ENCODE assay signal across 8 mouse cellular contexts in the genomic region with DNA sequence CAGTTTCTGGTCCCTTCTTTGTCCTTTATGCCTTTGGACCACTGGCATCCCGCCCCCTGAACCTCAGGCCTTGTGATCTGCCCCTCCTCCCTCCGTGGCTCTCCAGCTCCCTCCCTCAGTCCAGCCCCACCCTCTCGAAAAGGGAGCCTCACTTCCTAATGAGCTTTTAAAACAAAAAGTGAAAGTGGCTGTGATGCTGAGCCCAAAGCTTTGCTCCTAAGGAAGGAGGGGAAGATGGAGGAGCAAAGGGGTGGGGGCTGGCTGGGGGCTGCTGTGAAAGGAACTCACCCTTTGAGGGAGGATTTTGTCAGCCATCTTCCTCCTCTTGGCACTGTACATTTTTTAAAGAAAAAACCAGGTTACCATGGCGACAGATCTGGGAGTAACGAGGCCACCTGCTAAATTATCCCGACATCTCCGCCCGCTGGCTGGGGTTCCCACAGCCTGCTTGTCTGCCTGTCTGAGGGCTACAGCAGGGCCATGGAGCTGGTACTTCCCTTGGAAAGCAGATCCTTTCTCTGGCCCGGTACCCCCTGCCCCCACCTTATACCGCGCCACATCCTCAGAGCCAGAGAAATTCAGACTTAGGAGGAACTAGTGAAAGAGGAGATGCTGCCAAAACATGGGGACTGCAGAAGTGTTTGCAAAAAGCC. TPM values are rescaled to one million over a fixed set of nuclear protein-coding genes. Genes with fewer than 3 reads are reported as not detected.
DNase-seq lines count a peak whose midpoint lies in the region; ATAC-seq lines count a peak whose summit lies in the region.
"Had no signal": no experiment of that assay in that cellular context is flagged by ENCODE, and none has a peak within 500 bp of the region (broad histone marks: within the 10 kb centered on the region; RNA-seq: fewer than 3 reads in every experiment).

No protein-coding gene starts in this region.

- 14% methylated on average over 11 of the region's 11 CpGs for WGBS in embryonic facial prominence, embryonic 10.5 days
- 13% methylated on average over 11 of the region's 11 CpGs for whole genome bisulfite sequencing in hindbrain, embryonic 10.5 days
- WGBS in neural tube, embryonic 12.5 days, result 9% methylated on average over 11 of the region's 11 CpGs

- H3K4me3 ChIP-seq in embryonic facial prominence, embryonic 10.5 days, result peak overlapping the region; percentile 27
- H3K4me3 ChIP-seq in hindbrain, embryonic 10.5 days, result peak overlapping the region; percentile 27
- no peak overlapping the region for H3K4me3 ChIP-seq in neural tube, embryonic 12.5 days
- H3K4me3 ChIP-seq: lung, embryonic 15.5 days had no signal

- H3K36me3 ChIP-seq in embryonic facial prominence, embryonic 10.5 days (replicated peaks), result peaks cover 42% of the 10 kb centered on the region
- peaks cover 43% of the 10 kb centered on the region for H3K36me3 ChIP-seq in hindbrain, embryonic 10.5 days
- peaks cover 39% of the 10 kb centered on the region for H3K36me3 ChIP-seq in neural tube, embryonic 12.5 days

- peak; percentile 41 to 60 for DNase-seq in spleen, postnatal 36 days (ENCODE audit: low spot score in 2 of 2)
- DNase-seq in spleen, adult 12 weeks (ENCODE audit: low spot score), result no peak
- DNase-seq in embryonic facial prominence, embryonic 10.5 days (ENCODE audit: low spot score), result peak; percentile 32
- peak; percentile 20 for DNase-seq in hindbrain, embryonic 10.5 days (ENCODE audit: low spot score)
- DNase-seq in left cerebral cortex, postnatal 25 days (ENCODE audit: low spot score in 2 of 2), result peak; percentile 78 to 91
- DNase-seq in thymus, adult 18-20 months, result no peak

- H3K27me3 ChIP-seq in embryonic facial prominence, embryonic 10.5 days (replicated peaks; ENCODE audit: low read depth, poor library complexity, severe bottlenecking), result peaks cover 91% of the 10 kb centered on the region
- H3K27me3 ChIP-seq in hindbrain, embryonic 10.5 days (ENCODE audit: insufficient read depth, poor library complexity, severe bottlenecking), result peaks cover 74% of the 10 kb centered on the region
- peaks cover 6% of the 10 kb centered on the region; the same call in 1 of the 2 replicates for H3K27me3 ChIP-seq in neural tube, embryonic 12.5 days (replicated peaks)

- no peaks in the 10 kb centered on the region for H3K9me3 ChIP-seq in embryonic facial prominence, embryonic 10.5 days
- no peaks in the 10 kb centered on the region for H3K9me3 ChIP-seq in hindbrain, embryonic 10.5 days
- no peaks in the 10 kb centered on the region for H3K9me3 ChIP-seq in neural tube, embryonic 12.5 days
- H3K9me3 ChIP-seq: lung, embryonic 15.5 days had no signal

- intact Hi-C loops in left cerebral cortex, postnatal 25 days (cut with DNase I), result loop anchor here (2.0 kb wide), 1 partner anchor 110 kb away; no protein-coding TSS in a partner anchor

- peak overlapping the region; percentile 38; the same call in 1 of the 2 replicates for H3K9ac ChIP-seq in neural tube, embryonic 12.5 days
- H3K9ac ChIP-seq: lung, embryonic 15.5 days had no signal

- H3K4me1 ChIP-seq in embryonic facial prominence, embryonic 10.5 days, result peaks cover 72% of the 10 kb centered on the region
- H3K4me1 ChIP-seq in hindbrain, embryonic 10.5 days (replicated peaks), result peaks cover 72% of the 10 kb centered on the region
- H3K4me1 ChIP-seq in neural tube, embryonic 12.5 days, result peaks cover 61% of the 10 kb centered on the region

- peak; percentile 68 for ATAC-seq in neural tube, embryonic 12.5 days (ENCODE audit: low FRiP score, low read depth)

- H3K4me2 ChIP-seq in neural tube, embryonic 12.5 days (replicated peaks), result peak overlapping the region; percentile 48
- H3K4me2 ChIP-seq: lung, embryonic 15.5 days had no signal

- H3K27ac ChIP-seq in embryonic facial prominence, embryonic 10.5 days (replicated peaks), result peak overlapping the region; percentile 66
- H3K27ac ChIP-seq in hindbrain, embryonic 10.5 days, result peak overlapping the region; percentile 84
- peak overlapping the region; percentile 62 for H3K27ac ChIP-seq in neural tube, embryonic 12.5 days
- H3K27ac ChIP-seq: lung, embryonic 15.5 days had no signal

RNA-seq across cellular contexts. Expression of a gene that starts 10.1 kb away (rescaled TPM):
- polyA plus RNA-seq in embryonic facial prominence, embryonic 10.5 days (2016; fragmentation: Nextera tagmentation; extraction: Ambion mirVana), result 14.8 and 19.6 TPM in 2 replicates
- polyA plus RNA-seq in hindbrain, embryonic 10.5 days (2016; fragmentation: Nextera tagmentation; extraction: Ambion mirVana), result 16.5 and 19.3 TPM in 2 replicates
- total RNA-seq in left cerebral cortex, postnatal 25 days (2021), result 10 to 100 TPM; 68.8 to 77.3 TPM
- polyA plus RNA-seq in neural tube, embryonic 12.5 days (2016; fragmentation: Nextera tagmentation; extraction: Ambion mirVana), result 19.8 and 21.6 TPM in 2 replicates

RNA-seq across cellular contexts. Expression of a gene that starts 19.4 kb away (rescaled TPM):
- polyA plus RNA-seq in embryonic facial prominence, embryonic 10.5 days (2016; fragmentation: Nextera tagmentation; extraction: Ambion mirVana), result 181 and 183 TPM in 2 replicates
- polyA plus RNA-seq in hindbrain, embryonic 10.5 days (2016; fragmentation: Nextera tagmentation; extraction: Ambion mirVana), result 125 and 159 TPM in 2 replicates
- 10 to 100 TPM; 80.6 to 81.4 TPM for total RNA-seq in left cerebral cortex, postnatal 25 days (2021)
- 114 and 123 TPM in 2 replicates for polyA plus RNA-seq in neural tube, embryonic 12.5 days (2016; fragmentation: Nextera tagmentation; extraction: Ambion mirVana)

RNA-seq across cellular contexts. Expression of a gene that starts 27.6 kb away (rescaled TPM):
- polyA plus RNA-seq in embryonic facial prominence, embryonic 10.5 days (2016; fragmentation: Nextera tagmentation; extraction: Ambion mirVana), result 22.2 and 24.8 TPM in 2 replicates
- 22.8 and 35.7 TPM in 2 replicates for polyA plus RNA-seq in hindbrain, embryonic 10.5 days (2016; fragmentation: Nextera tagmentation; extraction: Ambion mirVana)
- total RNA-seq in left cerebral cortex, postnatal 25 days (2021), result 100 to 1,000 TPM in 1 of 2 experiments, 10 to 100 TPM in 1; 93.4 to 105 TPM
- polyA plus RNA-seq in neural tube, embryonic 12.5 days (2016; fragmentation: Nextera tagmentation; extraction: Ambion mirVana), result 82.2 and 90.6 TPM in 2 replicates

RNA-seq across cellular contexts. Expression of a gene that starts 40.0 kb away (rescaled TPM):
- polyA plus RNA-seq in embryonic facial prominence, embryonic 10.5 days (2016; fragmentation: Nextera tagmentation; extraction: Ambion mirVana), result 0.07 and 0.08 TPM in 2 replicates
- 0.07 and 0.10 TPM in 2 replicates for polyA plus RNA-seq in hindbrain, embryonic 10.5 days (2016; fragmentation: Nextera tagmentation; extraction: Ambion mirVana)
- total RNA-seq in left cerebral cortex, postnatal 25 days (2021), result not detected
- 0.15 and 0.20 TPM in 2 replicates for polyA plus RNA-seq in neural tube, embryonic 12.5 days (2016; fragmentation: Nextera tagmentation; extraction: Ambion mirVana)
- polyA plus RNA-seq: lung, embryonic 15.5 days had no signal

RNA-seq across cellular contexts. Expression of a gene that starts 55.9 kb away (rescaled TPM):
- 0.29 TPM in 1 of 2 replicates, not detected in the other for polyA plus RNA-seq in embryonic facial prominence, embryonic 10.5 days (2016; fragmentation: Nextera tagmentation; extraction: Ambion mirVana)
- 0.17 TPM in 1 of 2 replicates, not detected in the other for polyA plus RNA-seq in hindbrain, embryonic 10.5 days (2016; fragmentation: Nextera tagmentation; extraction: Ambion mirVana)
- total RNA-seq in left cerebral cortex, postnatal 25 days (2021), result not detected
- 0.37 and 0.82 TPM in 2 replicates for polyA plus RNA-seq in neural tube, embryonic 12.5 days (2016; fragmentation: Nextera tagmentation; extraction: Ambion mirVana)

Comparison
In these comparisons a context has a peak if more than half of its experiments do, and no peak if none do; other contexts are left out.
1. DNase-seq: peak in spleen, postnatal 36 days (2 of 2), embryonic facial prominence, embryonic 10.5 days (single experiment), hindbrain, embryonic 10.5 days (single experiment) and left cerebral cortex, postnatal 25 days (2 of 2); none in spleen, adult 12 weeks (single experiment) and thymus, adult 18-20 months (0 of 2).
2. Peak in every context shown above with its lines, with median percentiles within 50 percentile points of each other: H3K27ac ChIP-seq.